Mouse (Mus musculus) midbrain, embryonic 10.5 days (tissue): ENCODE results near the gene Ndufb2. TPM values are rescaled to one million over a fixed set of nuclear protein-coding genes. Genes with fewer than 3 reads are reported as not detected.

ENCODE experiments used
- DNase-seq: peaks from one replicate; pipeline ENCODE4 v3.0.0-alpha.2; 2017; ENCODE audit warnings: low spot score
- H3K27ac ChIP-seq: fragments of 300-500 bp; sonication (generic); replicated peaks from 2 replicates; pipeline ENCODE4 v1.5.1; 2016; ENCODE audit warnings: mild to moderate bottlenecking
- H3K27me3 ChIP-seq: fragments of 300-500 bp; sonication (generic); 2 replicates; pipeline ENCODE4 v1.6.1; 2016; ENCODE audit warnings: low read depth, mild to moderate bottlenecking; ENCODE audit not compliant: poor library complexity, severe bottlenecking
- H3K36me3 ChIP-seq: fragments of 300-500 bp; sonication (generic); 2 replicates; pipeline ENCODE4 v1.6.1; 2016; ENCODE audit warnings: mild to moderate bottlenecking, moderate library complexity
- H3K4me1 ChIP-seq: fragments of 300-500 bp; sonication (generic); 2 replicates; pipeline ENCODE4 v1.6.1; 2016
- H3K4me3 ChIP-seq: fragments of 300-500 bp; sonication (generic); 2 replicates; pipeline ENCODE4 v1.5.1; 2016; ENCODE audit warnings: mild to moderate bottlenecking, moderate library complexity
- H3K9me3 ChIP-seq: fragments of 300-500 bp; sonication (generic); replicated peaks from 2 replicates; pipeline ENCODE4 v1.6.1; 2016; ENCODE audit warnings: mild to moderate bottlenecking
- WGBS: fragments of 180-500 bp; shearing (Covaris S2); methylation state at CpG from one replicate; pipeline ENCODE4 v1.1.7; 2016; 5-methylcytosine and 5-hydroxymethylcytosine counted together
- polyA plus RNA-seq: library from polyadenylated mRNA; unstranded; fragments of >200 nt; fragmentation: Nextera tagmentation; extraction: Ambion mirVana; gene quantifications from 2 replicates; pipeline ENCODE4 v1.2.1, GENCODE M21; 2016

Ndufb2 gene
- polyA plus RNA-seq, 1 experiment from 2014 or later: 288 TPM

DNA sequence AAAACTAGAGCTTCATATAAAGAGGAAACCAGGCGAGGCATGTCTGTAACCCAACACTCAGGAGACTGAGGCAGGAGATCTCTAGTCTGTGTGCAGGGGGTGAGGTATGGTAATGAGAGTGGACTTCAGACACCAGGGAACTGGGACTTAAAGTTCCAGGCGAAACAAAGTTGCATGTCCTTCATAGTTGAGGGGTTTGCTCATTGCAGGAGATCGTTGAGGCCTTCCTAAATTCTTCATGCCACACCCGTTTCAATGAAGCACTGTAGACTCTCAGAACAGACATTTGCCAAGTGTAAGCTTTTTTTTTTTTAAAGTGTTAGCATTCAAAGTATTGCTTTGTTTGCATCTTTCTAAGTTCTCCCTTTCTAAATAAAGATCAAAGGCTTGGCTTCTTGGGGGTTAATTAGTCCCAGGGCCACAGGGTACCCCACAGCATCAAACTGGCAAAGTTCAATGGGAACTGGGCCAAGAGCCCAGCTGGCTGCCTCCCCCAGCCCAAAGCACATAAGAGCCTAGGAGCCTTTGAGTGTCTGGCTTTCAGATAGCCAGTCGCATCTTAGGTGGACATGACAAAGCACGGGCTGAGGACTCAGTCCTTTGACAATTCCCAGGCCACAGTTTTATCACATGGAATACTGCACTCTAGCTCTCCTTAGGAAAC lies 33.0 kb upstream of the Ndufb2 start:
- Histone ChIP-seq H3K4me1 (peaks cover 47% of the 10 kb centered on the region), H3K4me3 (no peak overlapping the region), H3K27me3 (no peaks in the 10 kb centered on the region), H3K36me3 (peaks cover 4% of the 10 kb centered on the region), H3K9me3 (no peaks in the 10 kb centered on the region), H3K27ac (peak overlapping the region; percentile 69)
- no peak for DNase-seq
- 57% methylated on average over 6 of the region's 6 CpGs for WGBS

DNA sequence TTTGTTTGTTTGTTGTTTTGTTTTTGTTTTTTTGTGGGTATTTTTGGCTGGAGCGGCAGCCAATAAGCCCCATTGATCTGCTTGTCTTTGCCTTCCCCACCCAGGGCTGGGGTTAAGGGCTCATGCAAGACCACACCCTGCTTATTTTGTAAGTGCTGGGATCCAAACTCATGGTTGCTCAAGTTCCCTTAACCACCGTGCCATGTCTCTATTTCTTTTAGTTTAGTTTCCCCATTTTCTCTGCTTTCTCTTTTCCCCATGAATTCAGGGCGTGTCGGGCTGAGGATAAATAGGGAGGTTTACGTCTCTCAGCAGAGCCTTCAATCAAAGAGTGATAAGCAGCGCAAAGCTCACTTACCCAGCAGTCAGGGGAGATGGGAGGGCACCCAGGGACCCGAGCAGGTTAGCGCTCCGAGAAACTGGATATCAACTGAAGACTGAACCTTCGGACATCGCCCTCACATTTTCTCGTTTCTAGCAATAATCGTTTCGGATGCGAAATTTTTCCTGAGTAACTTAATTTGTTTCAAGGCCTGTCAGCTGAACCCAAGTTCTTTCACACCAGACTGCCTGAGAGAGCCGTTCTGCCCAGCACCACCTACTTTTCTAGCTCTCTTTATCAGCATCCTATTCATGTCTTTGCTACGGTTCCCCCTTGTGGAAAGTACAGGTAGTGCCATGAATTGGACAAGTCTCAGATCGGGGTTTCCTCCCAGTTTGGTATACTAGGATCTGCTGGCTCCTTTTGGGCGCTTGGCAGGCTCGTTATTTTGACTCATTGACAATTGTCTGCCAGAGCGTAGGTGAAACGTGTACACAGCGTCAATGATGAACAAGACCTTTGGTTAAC lies 30.0 kb upstream of the Ndufb2 start:
- DNase-seq: peak; percentile 75
- H3K36me3 ChIP-seq: no peaks in the 10 kb centered on the region
- H3K27me3 ChIP-seq: no peaks in the 10 kb centered on the region
- WGBS: 22% methylated on average over 23 of the region's 23 CpGs
- peak overlapping the region; percentile 25 for H3K4me3 ChIP-seq
- H3K9me3 ChIP-seq: no peaks in the 10 kb centered on the region
- peaks cover 24% of the 10 kb centered on the region for H3K4me1 ChIP-seq
- peak overlapping the region; percentile 38; the same call in 1 of the 2 replicates for H3K27ac ChIP-seq

DNA sequence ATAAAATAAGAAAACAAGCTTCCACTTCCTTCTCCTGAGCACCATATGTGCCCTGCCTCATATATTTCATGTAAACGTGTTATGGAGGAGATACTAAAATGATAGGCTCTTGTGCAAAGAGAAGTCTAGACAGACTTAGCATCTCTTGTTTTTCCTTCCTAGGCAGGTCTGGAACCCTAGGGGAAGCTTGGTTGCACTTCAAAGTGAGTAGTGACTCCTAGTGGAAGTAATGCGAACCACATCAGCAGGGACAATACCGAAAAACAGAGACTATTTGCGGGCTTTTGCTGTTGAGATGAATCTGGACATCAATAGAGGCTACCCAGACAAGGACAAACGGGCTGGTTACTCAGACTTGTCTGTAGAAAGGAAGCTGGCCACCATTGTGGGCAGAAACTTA lies 24.8 kb upstream of the Ndufb2 start:
- no peaks in the 10 kb centered on the region for H3K4me1 ChIP-seq
- DNase-seq: no peak
- no peaks in the 10 kb centered on the region for H3K9me3 ChIP-seq
- no peaks in the 10 kb centered on the region for H3K36me3 ChIP-seq
- no peak overlapping the region for H3K27ac ChIP-seq
- 0 out of 2 replicates have a peak, but pooled peaks cover 3% of the 10 kb centered on the region for H3K27me3 ChIP-seq
- 21% methylated on average over 5 of the region's 5 CpGs for WGBS
- H3K4me3 ChIP-seq: no peak overlapping the region

DNA sequence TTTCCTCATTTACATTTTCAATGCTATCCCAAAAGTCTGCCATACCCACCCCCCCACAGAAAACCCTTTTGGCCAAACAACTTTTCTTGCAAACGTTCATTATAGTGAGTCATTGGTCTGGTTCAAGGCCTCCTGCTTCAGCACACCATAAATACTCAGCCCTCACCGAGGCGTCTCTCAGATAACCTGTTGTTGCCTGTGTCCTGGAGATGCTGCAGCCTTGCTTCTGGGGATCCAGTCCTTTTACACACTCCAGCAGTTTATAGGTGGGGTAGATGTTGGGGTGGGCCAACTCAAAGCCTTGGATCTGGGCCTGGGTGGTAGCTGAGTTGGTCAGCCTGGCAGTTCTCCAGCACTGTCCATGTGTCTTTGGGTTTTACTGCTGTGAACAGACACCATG lies 21.9 kb upstream of the Ndufb2 start:
- Histone ChIP-seq H3K4me1 (peaks cover 18% of the 10 kb centered on the region), H3K27ac (no peak overlapping the region), H3K36me3 (no peaks in the 10 kb centered on the region), H3K4me3 (no peak overlapping the region), H3K9me3 (no peaks in the 10 kb centered on the region), H3K27me3 (0 out of 2 replicates have a peak, but pooled peaks cover 6% of the 10 kb centered on the region)
- DNase-seq: no peak
- WGBS: 76% methylated on average over 3 of the region's 3 CpGs

DNA sequence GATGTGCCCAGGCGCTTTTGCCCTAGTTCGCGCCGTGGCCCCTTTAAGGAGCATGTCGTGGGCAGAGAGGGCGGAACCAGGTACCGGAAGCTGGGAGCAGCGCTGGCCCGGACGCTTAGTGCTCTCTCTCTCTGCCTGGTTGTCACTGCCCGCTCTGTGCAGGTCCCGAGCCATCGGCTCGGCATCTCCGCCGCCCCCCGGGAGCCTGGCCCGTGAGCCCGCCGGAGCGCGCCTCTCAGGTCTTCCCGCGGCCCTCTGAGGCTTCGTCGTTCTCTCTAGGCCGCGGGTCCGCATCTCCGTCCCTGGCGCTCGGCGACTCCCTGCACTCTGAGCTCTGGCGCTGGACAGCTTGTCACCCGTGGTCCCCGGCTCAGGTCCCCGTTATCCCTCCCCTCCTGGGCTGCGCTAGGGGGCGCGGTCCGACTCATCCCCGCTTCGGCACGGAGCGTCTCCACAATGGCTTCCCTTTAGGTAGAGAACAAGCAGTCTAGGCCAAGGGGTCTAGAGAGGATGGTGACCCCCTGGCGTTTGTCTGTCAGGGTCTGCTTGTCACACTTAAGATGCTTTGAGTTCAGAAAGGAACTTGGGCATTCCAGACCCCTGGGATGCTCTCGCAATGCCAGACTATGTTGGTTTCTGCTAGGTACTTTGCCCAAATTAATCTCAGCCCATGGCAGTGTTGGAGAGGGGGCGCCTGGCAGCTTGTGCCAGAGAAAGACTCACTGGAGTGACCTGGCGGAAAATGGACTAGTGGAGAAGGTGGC lies 18.4 kb upstream of the Ndufb2 start, which contains the start of gene Adck2:
Gene Adck2, plus strand, starts transcription at position 83 of the 764 bp plus-strand sequence.
- H3K27me3 ChIP-seq: 0 out of 2 replicates have a peak, but pooled peaks cover 6% of the 10 kb centered on the region
- WGBS: under 1% methylated on average over 49 of the region's 49 CpGs
- H3K4me1 ChIP-seq: peaks cover 18% of the 10 kb centered on the region
- H3K27ac ChIP-seq: peak within 1 kb of the TSS; percentile 92
- DNase-seq: peak; percentile 89
- H3K36me3 ChIP-seq: peaks cover 11% of the 10 kb centered on the region
- peak within 1 kb of the TSS; percentile 85 for H3K4me3 ChIP-seq
- H3K9me3 ChIP-seq: no peaks in the 10 kb centered on the region

DNA sequence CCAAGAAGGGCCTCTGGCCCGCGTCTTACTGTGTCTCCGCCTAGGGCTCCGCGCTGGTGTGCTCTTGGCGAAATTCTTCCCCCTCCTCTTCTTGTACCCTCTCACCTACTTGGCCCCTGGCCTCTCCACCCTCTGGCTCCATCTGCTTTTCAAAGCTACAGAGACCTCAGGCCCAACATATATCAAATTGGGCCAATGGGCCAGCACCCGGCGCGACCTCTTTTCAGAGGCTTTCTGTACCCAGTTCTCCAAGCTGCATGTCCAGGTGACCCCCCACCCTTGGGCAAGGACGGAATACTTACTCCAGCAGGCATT lies 17.9 kb upstream of the Ndufb2 start:
- Histone ChIP-seq H3K27ac (peak overlapping the region; percentile 92), H3K4me1 (peaks cover 18% of the 10 kb centered on the region), H3K27me3 (0 out of 2 replicates have a peak, but pooled peaks cover 6% of the 10 kb centered on the region), H3K4me3 (peak overlapping the region; percentile 85), H3K9me3 (no peaks in the 10 kb centered on the region), H3K36me3 (peaks cover 16% of the 10 kb centered on the region)
- 24% methylated on average over 10 of the region's 10 CpGs for WGBS
- DNase-seq: no peak

DNA sequence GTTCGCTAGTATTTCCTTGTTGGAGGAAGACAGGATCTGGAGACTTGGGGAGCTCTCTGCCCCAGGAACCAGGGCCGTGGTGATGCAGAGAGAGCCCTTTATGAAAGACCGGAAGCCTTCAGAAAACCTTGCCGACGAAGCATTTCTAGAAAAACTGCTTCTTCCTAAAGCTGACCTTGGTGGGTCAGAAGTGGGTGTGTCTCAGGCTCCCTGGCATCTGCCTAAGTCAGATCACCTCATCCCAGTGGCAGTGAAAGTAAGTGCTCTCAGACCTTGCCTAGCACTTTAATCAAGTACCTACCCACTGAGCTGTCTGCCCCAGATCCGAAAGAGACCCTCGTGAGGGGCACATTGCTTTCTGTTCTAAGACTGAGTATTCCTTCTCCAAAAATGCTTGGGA lies 17.4 kb upstream of the Ndufb2 start:
- Histone ChIP-seq H3K27ac (peak overlapping the region; percentile 92), H3K9me3 (no peaks in the 10 kb centered on the region), H3K36me3 (peaks cover 20% of the 10 kb centered on the region), H3K4me1 (peaks cover 18% of the 10 kb centered on the region), H3K27me3 (0 out of 2 replicates have a peak, but pooled peaks cover 6% of the 10 kb centered on the region), H3K4me3 (peak overlapping the region; percentile 85)
- DNase-seq: no peak
- 73% methylated on average over 7 of the region's 7 CpGs for WGBS

DNA sequence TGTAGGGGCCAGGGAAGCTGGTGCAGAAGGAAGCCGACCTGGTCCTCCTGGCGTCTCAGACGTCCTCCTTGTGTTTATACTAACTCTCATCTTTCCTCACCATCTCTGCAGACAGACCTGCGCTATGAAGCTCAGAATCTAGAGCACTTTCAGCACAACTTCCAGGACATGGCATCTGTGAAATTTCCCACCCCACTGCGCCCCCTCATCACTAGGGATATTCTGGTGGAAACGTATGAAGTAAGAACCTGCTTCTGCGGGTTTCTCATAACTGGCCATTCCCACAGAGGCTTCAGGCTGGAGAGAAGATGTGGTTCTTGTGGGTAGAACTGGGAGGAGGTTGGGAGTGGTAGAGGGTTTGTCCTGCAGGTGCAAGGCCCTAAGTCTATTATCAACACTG lies 12.8 kb upstream of the Ndufb2 start:
- Histone ChIP-seq H3K4me1 (peaks cover 6% of the 10 kb centered on the region), H3K9me3 (no peaks in the 10 kb centered on the region), H3K27ac (no peak overlapping the region), H3K4me3 (no peak overlapping the region), H3K27me3 (no peaks in the 10 kb centered on the region), H3K36me3 (peaks cover 59% of the 10 kb centered on the region)
- DNase-seq: no peak
- WGBS: 92% methylated on average over 7 of the region's 7 CpGs

DNA sequence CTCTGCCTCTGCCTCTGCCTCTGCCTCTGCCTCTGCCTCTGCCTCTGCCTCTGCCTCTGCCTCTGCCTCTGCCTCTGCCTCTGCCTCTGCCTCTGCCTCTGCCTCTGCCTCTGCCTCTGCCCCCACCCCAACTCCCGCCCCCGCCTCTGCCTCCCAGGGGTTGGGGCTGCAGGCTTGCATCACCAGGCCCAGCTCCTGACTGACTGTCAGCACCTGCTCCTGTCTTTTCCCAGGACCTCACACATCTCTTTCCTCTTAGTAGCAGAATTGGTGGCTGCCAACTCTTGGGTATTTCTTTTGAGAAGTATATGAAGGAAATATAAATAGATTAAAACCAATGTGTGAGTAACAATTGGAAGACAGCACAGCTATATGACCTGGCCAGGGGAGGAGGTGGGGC lies 11.8 kb upstream of the Ndufb2 start:
- DNase-seq: no peak
- no peak overlapping the region for H3K27ac ChIP-seq
- H3K9me3 ChIP-seq: no peaks in the 10 kb centered on the region
- no peak overlapping the region for H3K4me3 ChIP-seq
- no peaks in the 10 kb centered on the region for H3K27me3 ChIP-seq
- H3K4me1 ChIP-seq: no peaks in the 10 kb centered on the region
- peaks cover 67% of the 10 kb centered on the region for H3K36me3 ChIP-seq
- WGBS: 75% methylated on average over 2 of the region's 2 CpGs

DNA sequence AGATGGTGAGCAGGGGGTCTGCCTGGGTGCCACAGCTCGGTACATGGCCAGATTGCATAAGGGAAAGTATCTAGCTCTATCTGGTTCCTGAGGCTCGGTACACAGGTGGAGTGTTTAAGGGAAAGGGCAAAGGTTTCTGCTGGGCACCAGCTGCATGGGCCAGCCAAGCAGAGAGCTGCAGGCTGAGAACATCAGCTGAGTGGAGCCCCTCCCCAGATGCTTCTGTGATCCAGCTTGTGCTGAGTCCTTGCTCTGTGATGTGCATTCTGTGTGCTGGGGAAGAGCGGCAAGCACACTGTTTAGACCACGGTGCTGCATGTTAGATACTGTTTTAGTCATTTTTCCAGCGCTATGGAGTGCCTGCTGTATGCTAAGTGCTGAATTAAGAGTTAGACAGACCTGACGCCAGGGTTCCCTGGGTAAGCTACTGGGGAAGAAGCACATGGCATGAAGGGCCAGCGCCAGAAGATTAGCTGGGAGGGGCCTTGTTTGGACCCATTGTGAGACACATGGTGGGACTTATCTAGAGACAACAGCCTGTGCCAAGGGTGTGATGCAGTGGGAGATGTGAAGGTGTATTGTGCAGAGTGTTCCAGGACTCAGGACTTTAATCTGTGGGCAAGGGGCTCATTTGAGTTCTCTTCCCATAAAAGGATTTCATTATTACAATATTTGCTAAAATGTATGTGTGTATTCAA lies 11.1 kb upstream of the Ndufb2 start:
- Histone ChIP-seq H3K27me3 (no peaks in the 10 kb centered on the region), H3K9me3 (no peaks in the 10 kb centered on the region), H3K27ac (no peak overlapping the region), H3K4me1 (no peaks in the 10 kb centered on the region), H3K4me3 (no peak overlapping the region), H3K36me3 (peaks cover 74% of the 10 kb centered on the region)
- no peak for DNase-seq
- WGBS: 78% methylated on average over 7 of the region's 7 CpGs

DNA sequence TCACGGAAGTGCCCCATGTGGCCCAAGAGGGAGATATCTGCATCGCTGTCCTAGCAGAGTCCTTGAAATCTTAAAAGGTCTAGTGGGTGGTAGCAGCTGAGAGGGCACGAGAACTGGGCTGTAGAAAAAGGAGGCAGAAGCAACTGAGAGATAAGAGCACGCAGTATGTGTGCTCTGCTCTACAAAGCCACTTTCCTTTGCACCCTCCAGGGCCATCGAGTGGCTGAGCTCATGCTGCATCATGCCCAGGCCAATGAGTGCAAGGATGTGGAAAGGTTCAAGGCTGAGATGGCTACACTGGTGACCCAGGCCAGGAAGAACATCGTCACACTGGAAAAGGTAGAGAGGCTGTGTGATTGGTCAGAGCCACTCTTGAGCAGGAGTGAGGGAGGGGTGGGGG lies 6.9 kb upstream of the Ndufb2 start, which contains the start of gene Gm42420:
Gene Gm42420, plus strand, starts transcription at position 237 of the 400 bp plus-strand sequence.
- DNase-seq: no peak
- no peaks in the 10 kb centered on the region for H3K4me1 ChIP-seq
- H3K4me3 ChIP-seq: no peak within 1 kb of the TSS
- H3K27me3 ChIP-seq: no peaks in the 10 kb centered on the region
- H3K36me3 ChIP-seq: peaks cover 81% of the 10 kb centered on the region
- H3K9me3 ChIP-seq: no peaks in the 10 kb centered on the region
- no peak within 1 kb of the TSS for H3K27ac ChIP-seq
- WGBS: 87% methylated on average over 6 of the region's 6 CpGs

DNA sequence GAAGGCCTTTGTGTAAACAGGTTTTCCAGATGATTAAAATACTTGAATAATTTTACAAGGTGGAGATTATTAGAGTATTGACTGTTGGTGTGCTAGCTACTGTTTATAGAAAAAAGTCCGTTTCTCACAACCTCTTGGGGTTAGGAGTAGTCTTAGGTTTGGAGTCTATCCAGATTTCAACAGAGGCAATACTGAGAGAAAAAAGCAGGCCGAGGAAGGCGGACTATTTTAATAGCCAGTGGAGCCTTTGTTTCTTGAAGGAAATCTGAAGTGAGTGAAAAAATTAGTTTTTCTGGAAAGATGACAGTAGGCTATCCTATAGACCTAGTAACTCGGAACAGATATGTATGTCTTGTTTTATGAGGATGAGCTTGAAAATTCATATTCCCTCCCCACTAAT lies 893 bp upstream of the Ndufb2 start:
- 93% methylated on average over 4 of the region's 4 CpGs for WGBS
- Histone ChIP-seq H3K27ac (no peak overlapping the region), H3K27me3 (no peaks in the 10 kb centered on the region), H3K36me3 (peaks cover 37% of the 10 kb centered on the region), H3K9me3 (no peaks in the 10 kb centered on the region), H3K4me3 (no peak overlapping the region), H3K4me1 (peaks cover 13% of the 10 kb centered on the region)
- no peak for DNase-seq
